Mouse (Mus musculus) kidney, postnatal 36 days (tissue): Measurements from ENCODE around the gene Nxf7.
A peak's percentile ranks its signal among the peaks of the same experiment; 100 is the strongest.
"Not testable (repeated sequence)": the region's sequence is repeated elsewhere in the genome, so short reads cannot be mapped to it uniquely, and the experiment has no call there.

Source experiments
- DNase-seq, 2 experiments: peaks; one replicate each; pipeline ENCODE4 v3.0.0; 2021 to 2022; ENCODE audit warnings: mixed read lengths in 2 of 2

Nxf7 gene

GRCm38 (mm10) chrX:135598677-135599076 lies at the start of gene Nxf7:
Gene Nxf7, minus strand, starts transcription at chrX:135598777.
- no peak for DNase-seq

- no peak for DNase-seq
Observed at GRCm38 (mm10) chrX:135627605-135628004, 29.0 kb upstream of the Nxf7 start, which contains the start of gene Prame. Gene Prame, minus strand, starts transcription at chrX:135627705.

- DNase-seq = peak; percentile 36 to 48
Observed at GRCm38 (mm10) chrX:135601298-135602029, 2.9 kb upstream of the Nxf7 start.

GRCm38 (mm10) chrX:135598096-135598495 lies 481 bp downstream of the Nxf7 start:
- DNase-seq = no peak

GRCm38 (mm10) chrX:135576412-135576811 lies 22.2 kb downstream of the Nxf7 start:
- DNase-seq = no peak

GRCm38 (mm10) chrX:135574958-135575628 lies 23.5 kb downstream of the Nxf7 start:
- peak; percentile 1 to 5 for DNase-seq

- DNase-seq = peak; percentile 7 to 31
Observed at GRCm38 (mm10) chrX:135574261-135574957, 24.2 kb downstream of the Nxf7 start.

- DNase-seq = peak; percentile 39 to 79
Observed at GRCm38 (mm10) chrX:135569467-135569866, 29.1 kb downstream of the Nxf7 start.

GRCm38 (mm10) chrX:135564934-135565333 lies 33.6 kb downstream of the Nxf7 start:
- DNase-seq = not testable (repeated sequence)

GRCm38 (mm10) chrX:135562841-135563240 lies 35.7 kb downstream of the Nxf7 start:
- no peak for DNase-seq

GRCm38 (mm10) chrX:135561693-135562092 lies 36.9 kb downstream of the Nxf7 start:
- DNase-seq = not testable (repeated sequence)

GRCm38 (mm10) chrX:135560933-135561332 lies 37.6 kb downstream of the Nxf7 start:
- peak; percentile 29 to 72 for DNase-seq

- DNase-seq = peak; percentile 12 to 60
Observed at GRCm38 (mm10) chrX:135559665-135560064, 38.9 kb downstream of the Nxf7 start.
